Mouse (Mus musculus) forebrain, postnatal 0 days (tissue): ENCODE measurements at regions not wholly inside any gene's neighbourhood (a gene's known extent, or its start where the extent isn't known, plus 50 kb on each side); places are given as distances from the start of the nearest gene placed in this dataset.

ENCODE experiments used
- ATAC-seq: fragments of 200-750 bp; cut with Nextera tagmentation; 2 replicates; pipeline ENCODE4 v1.8.0; 2017; ENCODE audit warnings: mild to moderate bottlenecking, moderate library complexity
- DNase-seq: peaks from one replicate; pipeline ENCODE4 v3.0.0-alpha.2; 2015
- H3K27ac ChIP-seq: fragments of 300-500 bp; sonication (generic); 2 replicates; pipeline ENCODE4 v1.5.1; 2014; ENCODE audit warnings: low read depth, mild to moderate bottlenecking, antibody characterized with exemption, low read length, moderate library complexity, mixed read lengths
- H3K27me3 ChIP-seq: fragments of 300-500 bp; sonication (generic); 2 replicates; pipeline ENCODE4 v1.6.1; 2014; ENCODE audit warnings: mild to moderate bottlenecking, low read length, mixed read lengths; ENCODE audit not compliant: insufficient read depth
- H3K36me3 ChIP-seq: fragments of 300-500 bp; sonication (generic); 2 replicates; pipeline ENCODE4 v1.6.1; 2014; ENCODE audit warnings: mild to moderate bottlenecking, moderate library complexity; ENCODE audit not compliant: insufficient read depth
- H3K4me1 ChIP-seq: fragments of 300-500 bp; sonication (generic); 2 replicates; pipeline ENCODE4 v1.6.1; 2014; ENCODE audit warnings: antibody characterized with exemption; ENCODE audit not compliant: insufficient read depth
- H3K4me2 ChIP-seq: fragments of 300-500 bp; sonication (generic); 2 replicates; pipeline ENCODE4 v1.6.1; 2014; ENCODE audit warnings: low read depth, mild to moderate bottlenecking, moderate library complexity
- H3K4me3 ChIP-seq: fragments of 300-500 bp; sonication (generic); 2 replicates; pipeline ENCODE4 v1.5.1; 2014; ENCODE audit warnings: low read depth, low read length, mixed read lengths
- H3K9ac ChIP-seq: fragments of 300-500 bp; sonication (generic); 2 replicates; pipeline ENCODE4 v1.6.1; 2014; ENCODE audit warnings: mild to moderate bottlenecking
- H3K9me3 ChIP-seq: fragments of 300-500 bp; sonication (generic); 2 replicates; pipeline ENCODE4 v1.6.1; 2016; ENCODE audit warnings: low read length
- CTCF ChIP-seq: sonication (generic); IDR thresholded peaks from 2 replicates; pipeline ENCODE4 v1.5.1; 2016; ENCODE audit warnings: antibody characterized with exemption, control low read depth, low read depth
- whole genome bisulfite sequencing: fragments of 180-500 bp; shearing (Covaris S2); extraction: QIAGEN DNeasy Blood & Tissue Kit; methylation state at CpG from one replicate; pipeline ENCODE4 v1.1.7; 2014; 5-methylcytosine and 5-hydroxymethylcytosine counted together

- Histone ChIP-seq H3K4me1 (no peaks in the 10 kb centered on the region), H3K4me3 (no peak overlapping the region), H3K27ac (no peak overlapping the region), H3K9ac (no peak overlapping the region), H3K4me2 (no peak overlapping the region), H3K36me3 (no peaks in the 10 kb centered on the region), H3K9me3 (no peaks in the 10 kb centered on the region), H3K27me3 (no peaks in the 10 kb centered on the region)
- ATAC-seq (peak; percentile 97), DNase-seq (peak; percentile 78)
- 57% methylated on average over 6 of the region's 6 CpGs for WGBS
- no peak for TF ChIP-seq CTCF
These were observed 56.5 kb downstream of the Kctd12 start for GRCm38 (mm10) chr14:102925769-102926443.

GRCm38 (mm10) chr14:102924674-102925073 is 57.8 kb downstream of the Kctd12 start:
- 92% methylated on average over 4 of the region's 4 CpGs for WGBS
- no peak for TF ChIP-seq CTCF

GRCm38 (mm10) chr14:102922496-102922993 is 59.9 kb downstream of the Kctd12 start:
- H3K9ac ChIP-seq: no peak overlapping the region
- 93% methylated on average over 5 of the region's 5 CpGs for WGBS
- H3K27me3 ChIP-seq: no peaks in the 10 kb centered on the region
- no peak overlapping the region for H3K27ac ChIP-seq
- H3K4me2 ChIP-seq: no peak overlapping the region
- ATAC-seq (no peak), DNase-seq (no peak)
- H3K4me1 ChIP-seq: no peaks in the 10 kb centered on the region
- no peaks in the 10 kb centered on the region for H3K9me3 ChIP-seq
- no peak overlapping the region for H3K4me3 ChIP-seq
- H3K36me3 ChIP-seq: no peaks in the 10 kb centered on the region
- no peak for TF ChIP-seq CTCF

More at GRCm38 (mm10) chr14:102924674-102925073, 57.8 kb downstream of the Kctd12 start:
- Histone ChIP-seq H3K4me3 (no peak overlapping the region), H3K27ac (no peak overlapping the region), H3K9ac (no peak overlapping the region), H3K36me3 (no peaks in the 10 kb centered on the region), H3K9me3 (no peaks in the 10 kb centered on the region), H3K27me3 (no peaks in the 10 kb centered on the region), H3K4me2 (no peak overlapping the region), H3K4me1 (no peaks in the 10 kb centered on the region)
- ATAC-seq: no peak
- no peak for DNase-seq

- no peak for TF ChIP-seq CTCF
- peak overlapping the region; percentile 45; the same call in 1 of the 2 replicates for H3K27ac ChIP-seq
- no peak for ATAC-seq
- no peak for DNase-seq
- no peak overlapping the region for H3K4me3 ChIP-seq
- no peaks in the 10 kb centered on the region for H3K36me3 ChIP-seq
- WGBS: 83% methylated on average over 6 of the region's 6 CpGs
- no peaks in the 10 kb centered on the region for H3K9me3 ChIP-seq
- H3K4me1 ChIP-seq: no peaks in the 10 kb centered on the region
- no peak overlapping the region for H3K9ac ChIP-seq
- H3K27me3 ChIP-seq: no peaks in the 10 kb centered on the region
- no peak overlapping the region for H3K4me2 ChIP-seq
These were observed 62.0 kb downstream of the Kctd12 start for GRCm38 (mm10) chr14:102920415-102920814.

GRCm38 (mm10) chr14:102919261-102919801 is 63.1 kb downstream of the Kctd12 start:
- no peaks in the 10 kb centered on the region for H3K9me3 ChIP-seq
- peak overlapping the region; percentile 47; the same call in 1 of the 2 replicates for H3K27ac ChIP-seq
- H3K4me1 ChIP-seq: no peaks in the 10 kb centered on the region
- no peaks in the 10 kb centered on the region for H3K36me3 ChIP-seq
- H3K4me3 ChIP-seq: no peak overlapping the region
- H3K4me2 ChIP-seq: no peak overlapping the region
- peak; percentile 87 for ATAC-seq
- no peak for TF ChIP-seq CTCF
- peak; percentile 72 for DNase-seq
- 53% methylated on average over 7 of the region's 7 CpGs for WGBS
- no peaks in the 10 kb centered on the region for H3K27me3 ChIP-seq
- H3K9ac ChIP-seq: no peak overlapping the region

- Histone ChIP-seq H3K4me3 (no peak overlapping the region), H3K4me2 (no peak overlapping the region), H3K27me3 (no peaks in the 10 kb centered on the region), H3K9me3 (no peaks in the 10 kb centered on the region), H3K9ac (no peak overlapping the region), H3K4me1 (no peaks in the 10 kb centered on the region), H3K27ac (no peak overlapping the region), H3K36me3 (no peaks in the 10 kb centered on the region)
- no peak for DNase-seq
- WGBS: 84% methylated on average over 1 of the region's 1 CpGs
- no peak for TF ChIP-seq CTCF
- ATAC-seq: no peak
These were observed 64.5 kb downstream of the Kctd12 start for GRCm38 (mm10) chr14:102917929-102918328.

GRCm38 (mm10) chr14:102915918-102916317 is 66.5 kb downstream of the Kctd12 start:
- peak; percentile 18; the same call in 1 of the 2 replicates for ATAC-seq
- no peak for TF ChIP-seq CTCF
- H3K9me3 ChIP-seq: no peaks in the 10 kb centered on the region

More at GRCm38 (mm10) chr14:102915918-102916317, 66.5 kb downstream of the Kctd12 start:
- H3K27me3 ChIP-seq: no peaks in the 10 kb centered on the region
- no peak overlapping the region for H3K4me3 ChIP-seq
- no peak overlapping the region for H3K4me2 ChIP-seq
- H3K36me3 ChIP-seq: no peaks in the 10 kb centered on the region
- no peak overlapping the region for H3K9ac ChIP-seq
- peak; percentile 59 for DNase-seq
- H3K27ac ChIP-seq: no peak overlapping the region
- no peaks in the 10 kb centered on the region for H3K4me1 ChIP-seq
- 71% methylated on average over 4 of the region's 4 CpGs for WGBS
